Mouse (Mus musculus) liver, embryonic 14.5 days (tissue): ENCODE data around the gene Socs4. TPM values are rescaled to one million over a fixed set of nuclear protein-coding genes. Genes with fewer than 3 reads are reported as not detected.

Experiments
- ATAC-seq: fragments of 200-750 bp; cut with Nextera tagmentation; 2 replicates; pipeline ENCODE4 v1.8.0; 2017; ENCODE audit warnings: moderate number of reproducible peaks, mild to moderate bottlenecking, moderate library complexity; ENCODE audit not compliant: insufficient read depth
- DNase-seq, 3 experiments: peaks; one replicate each; pipeline ENCODE4 v3.0.0-alpha.2; 2012 to 2013; ENCODE audit warnings: low read depth in 3 of 3, low spot score in 3 of 3
- H3K27ac ChIP-seq: fragments of 300-500 bp; sonication (generic); 2 replicates; pipeline ENCODE4 v1.5.1; 2014; ENCODE audit warnings: moderate library complexity, mild to moderate bottlenecking, control low read depth, inconsistent platforms
- H3K27me3 ChIP-seq: fragments of 300-500 bp; sonication (generic); 2 replicates; pipeline ENCODE4 v1.6.1; 2014; ENCODE audit warnings: mild to moderate bottlenecking, low read length, moderate library complexity; ENCODE audit not compliant: control insufficient read depth, insufficient read depth
- H3K36me3 ChIP-seq: fragments of 300-500 bp; sonication (generic); replicated peaks from 2 replicates; pipeline ENCODE4 v1.6.1; 2014; ENCODE audit warnings: low read depth; ENCODE audit not compliant: control insufficient read depth, insufficient read depth
- H3K4me1 ChIP-seq, 2 experiments: fragments of 200-500 bp in 1 of 2; fragments of 300-500 bp in 1 of 2; sonication (generic) in 1 of 2; replicated peaks; 2 replicates each; pipeline ENCODE4 v1.6.1; 2012 to 2014; ENCODE audit warnings: antibody characterized with exemption in 1 of 2, inconsistent platforms in 1 of 2, low read length in 1 of 2; ENCODE audit not compliant: control insufficient read depth in 2 of 2, insufficient read depth in 2 of 2
- H3K4me2 ChIP-seq: fragments of 300-500 bp; sonication (generic); 2 replicates; pipeline ENCODE4 v1.6.1; 2014; ENCODE audit warnings: low read depth, mild to moderate bottlenecking, control low read depth, moderate library complexity
- H3K4me3 ChIP-seq, 2 experiments: fragments of 200-500 bp in 1 of 2; fragments of 300-500 bp in 1 of 2; sonication (generic) in 1 of 2; 2 replicates each; pipeline ENCODE4 v1.5.1; 2012 to 2014; ENCODE audit warnings: low read depth in 2 of 2, low read length in 2 of 2, mild to moderate bottlenecking in 2 of 2, control low read depth in 1 of 2, inconsistent platforms in 1 of 2, moderate library complexity in 1 of 2; ENCODE audit not compliant: insufficient read depth in 1 of 2
- H3K9ac ChIP-seq: fragments of 300-500 bp; sonication (generic); replicated peaks from 2 replicates; pipeline ENCODE4 v1.6.1; 2014; ENCODE audit warnings: mild to moderate bottlenecking, control low read depth, moderate library complexity
- H3K9me3 ChIP-seq: fragments of 300-500 bp; sonication (generic); 2 replicates; pipeline ENCODE4 v1.6.1; 2016; ENCODE audit warnings: low read length, mixed read lengths; ENCODE audit not compliant: control insufficient read depth
- CTCF ChIP-seq: IDR thresholded peaks from 2 replicates; pipeline ENCODE4 v1.5.1; 2016; ENCODE audit warnings: antibody characterized with exemption, low read depth, control low read depth
- EP300 ChIP-seq: IDR thresholded peaks from 2 replicates; pipeline ENCODE4 v1.6.1; 2016; ENCODE audit warnings: antibody characterized with exemption, low read depth
- WGBS: fragments of 180-500 bp; shearing (Covaris S2); extraction: QIAGEN DNeasy Blood & Tissue Kit; methylation state at CpG from one replicate; pipeline ENCODE4 v1.1.7; 2014; ENCODE audit not compliant: insufficient replicate concordance; 5-methylcytosine and 5-hydroxymethylcytosine counted together
- polyA plus RNA-seq, 2 experiments: library from polyadenylated mRNA; depleted of rRNA in 1 of 2; stranded (reverse) in 1 of 2; unstranded in 1 of 2; fragments of >200 nt; fragmentation: Nextera tagmentation in 1 of 2; extraction: Ambion mirVana in 1 of 2; gene quantifications; 2 replicates each; pipeline versions ENCODE4 v1.2.1 to v1.2.3; 2012 to 2014

Gene Socs4
- 3.8 and 5.2 TPM in 2 replicates for polyA plus RNA-seq (2012; rRNA removed)
- 3.0 and 3.1 TPM in 2 replicates for polyA plus RNA-seq (2014; fragmentation: Nextera tagmentation; extraction: Ambion mirVana)

- peak; percentile 95 for ATAC-seq
- WGBS, result under 1% methylated on average over 72 of the region's 77 CpGs
- Histone ChIP-seq H3K36me3 (peaks cover 24% of the 10 kb centered on the region), H3K4me1 (peaks cover 4 to 12% of the 10 kb centered on the region in 2 experiments), H3K4me3 (peak within 1 kb of the TSS; percentile 68 to 83), H3K9ac (peak within 1 kb of the TSS; percentile 90), H3K4me2 (peak within 1 kb of the TSS; percentile 87), H3K27me3 (no peaks in the 10 kb centered on the region), H3K27ac (peak within 1 kb of the TSS; percentile 72), H3K9me3 (no peaks in the 10 kb centered on the region)
- TF ChIP-seq EP300, result no peak
- TF ChIP-seq CTCF, result no peak
- peak; percentile 88 to 90 (median 88) for DNase-seq
Observed at GRCm38 (mm10) chr14:47276637-47277393, at the start of gene Socs4, which contains the start of gene Wdhd1. TSS of gene Socs4 (plus strand) at chr14:47276931. TSS of gene Wdhd1 (minus strand) at chr14:47276857.

GRCm38 (mm10) chr14:47229796-47230376 lies 46.8 kb upstream of the Socs4 start:
- Histone ChIP-seq H3K9me3 (no peaks in the 10 kb centered on the region), H3K36me3 (no peaks in the 10 kb centered on the region), H3K9ac (no peak overlapping the region), H3K27ac (no peak overlapping the region), H3K27me3 (no peaks in the 10 kb centered on the region), H3K4me2 (no peak overlapping the region), H3K4me3 (no peak overlapping the region), H3K4me1 (peaks cover 18 to 20% of the 10 kb centered on the region in 2 experiments)
- ATAC-seq (no peak), DNase-seq (no peak)
- TF ChIP-seq EP300 (no peak), CTCF (no peak)
- WGBS, result 48% methylated on average over 11 of the region's 11 CpGs

- TF ChIP-seq EP300 (no peak; the same call in 1 of the 2 replicates), CTCF (no peak)
- Histone ChIP-seq H3K4me3 (no peak overlapping the region), H3K36me3 (no peaks in the 10 kb centered on the region), H3K4me2 (peak overlapping the region; percentile 45), H3K27ac (peak overlapping the region; percentile 55), H3K9me3 (peaks cover 5% of the 10 kb centered on the region), H3K4me1 (peaks cover 21 to 23% of the 10 kb centered on the region in 2 experiments), H3K9ac (peak overlapping the region; percentile 24), H3K27me3 (no peaks in the 10 kb centered on the region)
- 22% methylated on average over 2 of the region's 2 CpGs for WGBS
- DNase-seq (peak; percentile 49 to 70 (median 67)), ATAC-seq (peak; percentile 89)
Observed at GRCm38 (mm10) chr14:47233602-47234001, 43.1 kb upstream of the Socs4 start.

GRCm38 (mm10) chr14:47234032-47234431 lies 42.7 kb upstream of the Socs4 start:
- Histone ChIP-seq H3K4me3 (no peak overlapping the region), H3K9ac (peak overlapping the region; percentile 24; the same call in 1 of the 2 replicates), H3K4me1 (peaks cover 22 to 23% of the 10 kb centered on the region in 2 experiments), H3K27ac (peak overlapping the region; percentile 55), H3K27me3 (no peaks in the 10 kb centered on the region), H3K9me3 (peaks cover 5% of the 10 kb centered on the region), H3K4me2 (peak overlapping the region; percentile 45), H3K36me3 (no peaks in the 10 kb centered on the region)
- DNase-seq (peak; percentile 47 to 61 (median 47)), ATAC-seq (peak; percentile 75)
- WGBS, result 45% methylated on average over 3 of the region's 3 CpGs
- TF ChIP-seq CTCF (no peak), EP300 (peak; percentile 68)
